Mouse (Mus musculus) kidney, embryonic 15.5 days (tissue): Measurements from ENCODE around the gene Rnf26. TPM values are rescaled to one million over a fixed set of nuclear protein-coding genes. Genes with fewer than 3 reads are reported as not detected.

ENCODE experiments used
- ATAC-seq: fragments of 200-750 bp; cut with Nextera tagmentation; replicated peaks from 2 replicates; pipeline ENCODE4 v1.8.0; 2017; ENCODE audit warnings: moderate TSS enrichment; ENCODE audit not compliant: low FRiP score
- H3K27ac ChIP-seq: fragments of 300-500 bp; sonication (generic); 2 replicates; pipeline ENCODE4 v1.5.1; 2015; ENCODE audit warnings: mild to moderate bottlenecking, inconsistent platforms
- H3K27me3 ChIP-seq: fragments of 300-500 bp; sonication (generic); 2 replicates; pipeline ENCODE4 v1.6.1; 2015; ENCODE audit warnings: inconsistent platforms
- H3K36me3 ChIP-seq: fragments of 300-500 bp; sonication (generic); 2 replicates; pipeline ENCODE4 v1.6.1; 2015; ENCODE audit warnings: inconsistent platforms
- H3K4me1 ChIP-seq: fragments of 300-500 bp; sonication (generic); 2 replicates; pipeline ENCODE4 v1.6.1; 2015; ENCODE audit warnings: inconsistent platforms
- H3K4me2 ChIP-seq: fragments of 300-500 bp; sonication (generic); 2 replicates; pipeline ENCODE4 v1.6.1; 2015; ENCODE audit warnings: moderate library complexity, mild to moderate bottlenecking, inconsistent platforms
- H3K4me3 ChIP-seq: fragments of 300-500 bp; sonication (generic); replicated peaks from 2 replicates; pipeline ENCODE4 v1.5.1; 2015; ENCODE audit warnings: mild to moderate bottlenecking, inconsistent platforms
- H3K9ac ChIP-seq: fragments of 300-500 bp; sonication (generic); 2 replicates; pipeline ENCODE4 v1.6.1; 2015; ENCODE audit warnings: mild to moderate bottlenecking, inconsistent platforms
- H3K9me3 ChIP-seq: fragments of 300-500 bp; sonication (generic); replicated peaks from 2 replicates; pipeline ENCODE4 v1.6.1; 2016; ENCODE audit warnings: inconsistent platforms
- WGBS: fragments of 180-500 bp; shearing (Covaris S2); methylation state at CpG from one replicate; pipeline ENCODE4 v1.1.7; 2015; ENCODE audit warnings: mixed read lengths; 5-methylcytosine and 5-hydroxymethylcytosine counted together
- polyA plus RNA-seq: library from polyadenylated mRNA; unstranded; fragments of >200 nt; fragmentation: Nextera tagmentation; extraction: Ambion mirVana; gene quantifications from 2 replicates; pipeline ENCODE4 v1.2.1, GENCODE M21; 2015

Gene Rnf26
- polyA plus RNA-seq, result 70.9 and 78.3 TPM in 2 replicates

- Histone ChIP-seq H3K4me3 (peak within 1 kb of the TSS; percentile 76), H3K9me3 (no peaks in the 10 kb centered on the region), H3K4me2 (peak within 1 kb of the TSS; percentile 65), H3K36me3 (peaks cover 17% of the 10 kb centered on the region), H3K27me3 (no peaks in the 10 kb centered on the region), H3K27ac (peak within 1 kb of the TSS; percentile 81), H3K4me1 (peaks cover 44% of the 10 kb centered on the region), H3K9ac (peak within 1 kb of the TSS; percentile 85)
- peak; percentile 93 for ATAC-seq
- WGBS, result 1% methylated on average over 51 of the region's 51 CpGs
Measured at GRCm38 (mm10) chr9:44113105-44113789, at the start of gene Rnf26, which contains the start of gene Gm49380. TSS of gene Rnf26 (minus strand) at chr9:44113517. TSS of gene Gm49380 (minus strand) at chr9:44113500.

GRCm38 (mm10) chr9:44159886-44160285 is 46.6 kb upstream of the Rnf26 start:
- no peaks in the 10 kb centered on the region for H3K4me1 ChIP-seq
- no peaks in the 10 kb centered on the region for H3K9me3 ChIP-seq
- no peaks in the 10 kb centered on the region for H3K27me3 ChIP-seq
- H3K27ac ChIP-seq, result no peak overlapping the region
- no peak overlapping the region for H3K4me2 ChIP-seq
- H3K4me3 ChIP-seq, result no peak overlapping the region
- H3K9ac ChIP-seq, result no peak overlapping the region
- 69% methylated on average over 3 of the region's 3 CpGs for WGBS
- no peak for ATAC-seq
- H3K36me3 ChIP-seq, result peaks cover 91% of the 10 kb centered on the region

- Histone ChIP-seq H3K27ac (no peak overlapping the region), H3K4me1 (peaks cover 13% of the 10 kb centered on the region), H3K27me3 (no peaks in the 10 kb centered on the region), H3K9ac (no peak overlapping the region), H3K4me3 (no peak overlapping the region), H3K9me3 (no peaks in the 10 kb centered on the region), H3K36me3 (peaks cover 84% of the 10 kb centered on the region), H3K4me2 (no peak overlapping the region)
- WGBS, result 66% methylated on average over 3 of the region's 3 CpGs
- ATAC-seq, result no peak
Measured at GRCm38 (mm10) chr9:44147290-44147689, 34.0 kb upstream of the Rnf26 start.

- ATAC-seq, result no peak
- H3K27me3 ChIP-seq, result no peaks in the 10 kb centered on the region
- no peaks in the 10 kb centered on the region for H3K9me3 ChIP-seq
- peaks cover 84% of the 10 kb centered on the region for H3K36me3 ChIP-seq
- peaks cover 13% of the 10 kb centered on the region for H3K4me1 ChIP-seq
- peak overlapping the region; percentile 74 for H3K27ac ChIP-seq
- no peak overlapping the region for H3K9ac ChIP-seq
- H3K4me3 ChIP-seq, result no peak overlapping the region
- no peak overlapping the region for H3K4me2 ChIP-seq
Measured at GRCm38 (mm10) chr9:44144718-44145060, 31.4 kb upstream of the Rnf26 start.

- Histone ChIP-seq H3K4me2 (no peak overlapping the region), H3K4me1 (peaks cover 13% of the 10 kb centered on the region), H3K36me3 (peaks cover 84% of the 10 kb centered on the region), H3K4me3 (no peak overlapping the region), H3K9me3 (no peaks in the 10 kb centered on the region), H3K27me3 (no peaks in the 10 kb centered on the region), H3K27ac (peak overlapping the region; percentile 74), H3K9ac (no peak overlapping the region)
- ATAC-seq, result 0 out of 2 replicates have a peak, but pooled peaks have one; percentile 67
- 31% methylated on average over 7 of the region's 8 CpGs for WGBS
Measured at GRCm38 (mm10) chr9:44144023-44144717, 30.9 kb upstream of the Rnf26 start.

GRCm38 (mm10) chr9:44143421-44143820 is 30.1 kb upstream of the Rnf26 start:
- H3K4me1 ChIP-seq, result peaks cover 13% of the 10 kb centered on the region
- no peaks in the 10 kb centered on the region for H3K9me3 ChIP-seq
- peaks cover 84% of the 10 kb centered on the region for H3K36me3 ChIP-seq
- H3K27me3 ChIP-seq, result no peaks in the 10 kb centered on the region
- no peak overlapping the region for H3K4me2 ChIP-seq
- whole genome bisulfite sequencing, result 73% methylated on average over 5 of the region's 5 CpGs
- H3K27ac ChIP-seq, result 0 out of 2 replicates have a peak overlapping the region, but pooled peaks have one; percentile 58
- H3K9ac ChIP-seq, result no peak overlapping the region
- no peak overlapping the region for H3K4me3 ChIP-seq
- ATAC-seq, result no peak

- WGBS, result 65% methylated on average over 5 of the region's 5 CpGs
- no peak overlapping the region for H3K27ac ChIP-seq
- no peak for ATAC-seq
- peaks cover 83% of the 10 kb centered on the region for H3K36me3 ChIP-seq
- H3K4me3 ChIP-seq, result no peak overlapping the region
- no peak overlapping the region for H3K9ac ChIP-seq
- H3K4me2 ChIP-seq, result no peak overlapping the region
- H3K27me3 ChIP-seq, result no peaks in the 10 kb centered on the region
- peaks cover 18% of the 10 kb centered on the region for H3K4me1 ChIP-seq
- no peaks in the 10 kb centered on the region for H3K9me3 ChIP-seq
Measured at GRCm38 (mm10) chr9:44141951-44142350, 28.6 kb upstream of the Rnf26 start.

- H3K4me2 ChIP-seq, result no peak overlapping the region
- H3K9ac ChIP-seq, result no peak overlapping the region
- 0 out of 2 replicates have a peak overlapping the region, but pooled peaks have one; percentile 38 for H3K27ac ChIP-seq
- H3K4me1 ChIP-seq, result peaks cover 45% of the 10 kb centered on the region
- 53% methylated on average over 4 of the region's 4 CpGs for WGBS
- H3K9me3 ChIP-seq, result no peaks in the 10 kb centered on the region
- no peak for ATAC-seq
- no peak overlapping the region for H3K4me3 ChIP-seq
- peaks cover 6% of the 10 kb centered on the region for H3K27me3 ChIP-seq
- H3K36me3 ChIP-seq, result peaks cover 58% of the 10 kb centered on the region
Measured at GRCm38 (mm10) chr9:44137846-44138245, 24.5 kb upstream of the Rnf26 start.

GRCm38 (mm10) chr9:44135731-44136411 is 22.6 kb upstream of the Rnf26 start:
- ATAC-seq, result no peak
- WGBS, result 32% methylated on average over 7 of the region's 7 CpGs

GRCm38 (mm10) chr9:44134851-44135730 is 21.8 kb upstream of the Rnf26 start:
- peak; percentile 28 for ATAC-seq
- Histone ChIP-seq H3K4me2 (peak overlapping the region; percentile 92), H3K27me3 (peaks cover 7% of the 10 kb centered on the region), H3K4me3 (peak overlapping the region; percentile 63), H3K4me1 (peaks cover 71% of the 10 kb centered on the region), H3K27ac (peak overlapping the region; percentile 87), H3K36me3 (peaks cover 32% of the 10 kb centered on the region), H3K9ac (peak overlapping the region; percentile 65), H3K9me3 (no peaks in the 10 kb centered on the region)
- WGBS, result 2% methylated on average over 49 of the region's 49 CpGs

More at GRCm38 (mm10) chr9:44135731-44136411, 22.6 kb upstream of the Rnf26 start:
- peak overlapping the region; percentile 45 for H3K27ac ChIP-seq
- peak overlapping the region; percentile 65 for H3K9ac ChIP-seq
- H3K27me3 ChIP-seq, result peaks cover 7% of the 10 kb centered on the region
- H3K36me3 ChIP-seq, result peaks cover 40% of the 10 kb centered on the region
- peaks cover 63% of the 10 kb centered on the region for H3K4me1 ChIP-seq
- peak overlapping the region; percentile 63 for H3K4me3 ChIP-seq
- no peaks in the 10 kb centered on the region for H3K9me3 ChIP-seq
- peak overlapping the region; percentile 92 for H3K4me2 ChIP-seq

GRCm38 (mm10) chr9:44134101-44134850 is 21.0 kb upstream of the Rnf26 start, which contains the start of gene Mcam:
TSS of gene Mcam (plus strand) at chr9:44134469.
- Histone ChIP-seq H3K27me3 (peaks cover 7% of the 10 kb centered on the region), H3K9me3 (no peaks in the 10 kb centered on the region), H3K4me2 (peak within 1 kb of the TSS; percentile 92), H3K9ac (peak within 1 kb of the TSS; percentile 65), H3K27ac (peak within 1 kb of the TSS; percentile 87), H3K4me1 (peaks cover 79% of the 10 kb centered on the region), H3K36me3 (peaks cover 24% of the 10 kb centered on the region), H3K4me3 (peak within 1 kb of the TSS; percentile 63)
- 0% methylated on average over 55 of the region's 55 CpGs for WGBS
- peak; percentile 33 for ATAC-seq
